Mouse (Mus musculus) heart, embryonic 15.5 days (tissue): ENCODE measurements around the gene Palld. TPM values are rescaled to one million over a fixed set of nuclear protein-coding genes. Genes with fewer than 3 reads are reported as not detected.
A peak's percentile ranks its signal among the peaks of the same experiment; 100 is the strongest.

ENCODE experiments used
- ATAC-seq: fragments of 200-750 bp; cut with Nextera tagmentation; replicated peaks from 2 replicates; pipeline ENCODE4 v1.8.0; 2017; ENCODE audit warnings: low read depth, moderate TSS enrichment; ENCODE audit not compliant: insufficient number of reproducible peaks, insufficient read depth, low FRiP score
- H3K27ac ChIP-seq: fragments of 300-500 bp; sonication (generic); 2 replicates; pipeline ENCODE4 v1.5.1; 2015; ENCODE audit warnings: mild to moderate bottlenecking, inconsistent platforms
- H3K27me3 ChIP-seq: fragments of 300-500 bp; sonication (generic); 2 replicates; pipeline ENCODE4 v1.6.1; 2015; ENCODE audit warnings: inconsistent platforms
- H3K36me3 ChIP-seq: fragments of 300-500 bp; sonication (generic); 2 replicates; pipeline ENCODE4 v1.6.1; 2015; ENCODE audit warnings: mild to moderate bottlenecking, inconsistent platforms
- H3K4me1 ChIP-seq: fragments of 300-500 bp; sonication (generic); replicated peaks from 2 replicates; pipeline ENCODE4 v1.6.1; 2015; ENCODE audit warnings: inconsistent platforms
- H3K4me2 ChIP-seq: fragments of 300-500 bp; sonication (generic); 2 replicates; pipeline ENCODE4 v1.6.1; 2015; ENCODE audit warnings: inconsistent platforms, mild to moderate bottlenecking, moderate library complexity
- H3K4me3 ChIP-seq: fragments of 300-500 bp; sonication (generic); 2 replicates; pipeline ENCODE4 v1.5.1; 2015; ENCODE audit warnings: mild to moderate bottlenecking, inconsistent platforms
- H3K9ac ChIP-seq: fragments of 300-500 bp; sonication (generic); 2 replicates; pipeline ENCODE4 v1.6.1; 2015; ENCODE audit warnings: mild to moderate bottlenecking, inconsistent platforms
- H3K9me3 ChIP-seq: fragments of 300-500 bp; sonication (generic); replicated peaks from 2 replicates; pipeline ENCODE4 v1.6.1; 2016; ENCODE audit warnings: inconsistent platforms
- WGBS: fragments of 180-500 bp; shearing (Covaris S2); methylation state at CpG from one replicate; pipeline ENCODE4 v1.1.7; 2015; ENCODE audit warnings: mixed read lengths; 5-methylcytosine and 5-hydroxymethylcytosine counted together
- polyA plus RNA-seq: library from polyadenylated mRNA; unstranded; fragments of >200 nt; fragmentation: Nextera tagmentation; extraction: Ambion mirVana; gene quantifications from 2 replicates; pipeline ENCODE4 v1.2.1, GENCODE M21; 2015

Gene Palld
- polyA plus RNA-seq, 1 experiment from 2014 or later, result 173 TPM

DNA sequence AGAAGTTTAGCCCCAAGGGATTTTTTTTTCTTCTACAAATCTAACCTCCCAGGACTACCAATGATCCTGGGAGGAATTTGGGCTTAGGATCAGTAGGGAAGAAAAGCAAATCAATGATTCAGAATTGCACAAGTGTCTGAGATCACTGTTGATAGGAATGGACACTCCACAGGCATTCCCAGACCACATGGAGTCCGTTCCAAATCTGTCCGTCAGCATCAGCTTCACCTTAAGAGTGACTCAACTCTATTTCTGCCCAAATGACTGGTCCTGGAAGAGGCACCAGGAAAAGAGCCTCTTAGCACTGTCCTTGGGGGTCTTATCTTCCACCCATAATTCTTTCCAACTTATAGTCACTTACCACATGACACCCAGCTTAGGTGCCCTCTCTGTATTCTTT is 98.7 kb downstream of the Palld start:
- no peak overlapping the region for H3K4me2 ChIP-seq
- H3K9ac ChIP-seq, result no peak overlapping the region
- H3K4me3 ChIP-seq, result no peak overlapping the region
- peak; percentile 31; the same call in 1 of the 2 replicates for ATAC-seq
- 48% methylated on average over 2 of the region's 2 CpGs for WGBS
- H3K36me3 ChIP-seq, result no peaks in the 10 kb centered on the region; the same call in 1 of the 2 replicates
- H3K27ac ChIP-seq, result peak overlapping the region; percentile 14
- no peaks in the 10 kb centered on the region for H3K9me3 ChIP-seq
- peaks cover 21% of the 10 kb centered on the region for H3K4me1 ChIP-seq
- no peaks in the 10 kb centered on the region for H3K27me3 ChIP-seq

DNA sequence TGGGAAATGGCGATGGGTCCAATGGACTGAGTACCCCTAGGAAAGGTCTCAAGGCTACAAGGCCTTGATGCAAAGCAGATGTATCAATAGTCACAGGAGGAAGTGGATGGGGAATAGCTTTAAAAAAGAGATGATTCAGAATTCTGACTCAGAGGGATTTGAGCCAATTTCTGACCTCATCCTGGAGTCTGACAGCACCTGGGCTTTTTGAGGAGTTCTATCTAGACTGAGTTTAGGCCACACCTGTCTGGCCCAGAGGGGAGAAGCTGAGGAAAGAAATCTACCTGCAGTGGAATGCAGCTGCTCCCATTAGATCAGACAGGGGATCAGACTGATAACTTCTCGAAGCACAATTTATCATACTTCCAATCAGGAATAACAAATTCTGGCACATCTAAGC is 99.7 kb downstream of the Palld start:
- H3K4me3 ChIP-seq, result no peak overlapping the region
- no peaks in the 10 kb centered on the region for H3K27me3 ChIP-seq
- no peak overlapping the region for H3K4me2 ChIP-seq
- no peaks in the 10 kb centered on the region for H3K9me3 ChIP-seq
- ATAC-seq, result no peak
- H3K27ac ChIP-seq, result no peak overlapping the region
- no peaks in the 10 kb centered on the region; the same call in 1 of the 2 replicates for H3K36me3 ChIP-seq
- 58% methylated on average over 2 of the region's 2 CpGs for WGBS
- H3K4me1 ChIP-seq, result peaks cover 21% of the 10 kb centered on the region
- no peak overlapping the region for H3K9ac ChIP-seq

DNA sequence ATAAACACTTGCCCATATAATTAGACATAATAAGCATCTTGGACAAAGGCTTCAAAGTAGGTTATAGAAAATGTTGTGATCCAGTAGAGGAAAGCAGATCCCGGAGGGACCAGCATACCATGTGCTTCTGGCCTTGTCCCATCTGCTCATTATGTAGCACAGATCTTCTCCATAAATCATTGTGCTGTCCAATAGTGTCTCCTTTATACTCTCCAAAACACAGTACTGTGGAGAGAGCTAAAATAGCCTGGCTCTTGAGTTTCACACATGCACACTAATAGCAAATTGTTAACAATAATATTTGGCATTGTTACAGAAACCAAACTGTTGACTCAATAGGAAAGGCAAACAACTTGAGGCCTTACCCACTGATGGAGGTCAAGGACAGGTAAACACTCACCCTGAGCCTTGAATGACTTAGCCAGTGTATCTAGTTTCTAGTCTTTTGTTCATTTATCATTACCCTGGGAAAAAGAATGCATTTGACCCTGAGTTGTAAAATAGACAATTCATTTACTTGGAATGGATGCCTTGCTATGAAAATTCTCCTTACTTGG is 105.0 kb downstream of the Palld start:
- Histone ChIP-seq H3K4me2 (no peak overlapping the region), H3K36me3 (no peaks in the 10 kb centered on the region), H3K27me3 (no peaks in the 10 kb centered on the region), H3K27ac (0 out of 2 replicates have a peak overlapping the region, but pooled peaks have one; percentile 16), H3K4me1 (peaks cover 13% of the 10 kb centered on the region), H3K9ac (no peak overlapping the region), H3K9me3 (no peaks in the 10 kb centered on the region), H3K4me3 (no peak overlapping the region)
- 65% methylated on average over 1 of the region's 1 CpGs for WGBS
- ATAC-seq, result no peak

DNA sequence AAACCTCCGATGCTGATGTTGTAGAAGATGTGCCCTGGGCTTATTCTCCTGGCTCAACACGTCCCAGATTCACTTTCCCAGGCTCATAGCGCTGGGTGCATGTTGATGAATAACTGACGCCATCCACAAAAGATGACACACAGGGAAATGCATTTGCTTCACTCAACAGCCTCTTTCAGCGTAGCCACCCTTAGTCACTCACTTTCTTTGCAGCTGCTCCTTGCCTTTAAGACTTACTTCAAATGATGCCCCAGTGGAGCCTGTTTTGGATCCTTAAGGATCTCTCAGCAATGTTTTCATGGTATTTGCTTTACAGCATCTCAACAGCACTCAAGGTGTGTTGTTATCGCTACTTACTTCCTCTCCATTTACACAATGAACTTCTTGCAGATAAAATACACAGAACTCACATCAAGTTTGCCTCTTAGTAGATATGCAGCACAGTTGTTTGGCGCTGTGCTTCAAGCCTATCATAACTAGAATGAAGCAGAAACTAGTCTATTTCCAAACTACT is 105.9 kb downstream of the Palld start:
- Histone ChIP-seq H3K27me3 (no peaks in the 10 kb centered on the region), H3K9ac (no peak overlapping the region), H3K27ac (no peak overlapping the region), H3K36me3 (no peaks in the 10 kb centered on the region), H3K4me3 (no peak overlapping the region), H3K4me1 (peaks cover 13% of the 10 kb centered on the region), H3K4me2 (no peak overlapping the region), H3K9me3 (no peaks in the 10 kb centered on the region)
- WGBS, result 73% methylated on average over 7 of the region's 7 CpGs
- ATAC-seq, result no peak

DNA sequence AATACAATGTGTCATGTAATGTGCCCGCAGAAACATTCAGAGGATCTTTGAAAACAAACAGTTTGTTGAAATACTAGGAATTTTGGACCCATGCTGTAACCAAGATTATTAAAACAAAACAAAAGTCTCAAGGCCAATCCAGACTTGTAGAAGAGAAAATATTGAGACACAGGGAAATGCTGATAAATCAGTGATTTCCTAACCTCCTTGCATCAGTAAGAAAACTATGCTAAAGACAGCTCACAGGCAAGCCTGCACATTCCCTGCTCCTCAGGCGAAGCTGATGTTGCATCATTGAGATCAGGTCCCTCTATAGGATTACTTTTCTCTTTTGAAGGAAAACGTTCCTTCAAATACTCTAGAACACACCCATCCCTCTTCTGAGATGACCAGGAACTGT is 112.5 kb downstream of the Palld start:
- Histone ChIP-seq H3K27me3 (no peaks in the 10 kb centered on the region), H3K4me3 (no peak overlapping the region), H3K9ac (no peak overlapping the region), H3K9me3 (no peaks in the 10 kb centered on the region), H3K4me2 (no peak overlapping the region), H3K36me3 (no peaks in the 10 kb centered on the region), H3K4me1 (peaks cover 2% of the 10 kb centered on the region; the same call in 1 of the 2 replicates), H3K27ac (no peak overlapping the region)
- WGBS, result 78% methylated on average over 3 of the region's 3 CpGs
- ATAC-seq, result no peak

DNA sequence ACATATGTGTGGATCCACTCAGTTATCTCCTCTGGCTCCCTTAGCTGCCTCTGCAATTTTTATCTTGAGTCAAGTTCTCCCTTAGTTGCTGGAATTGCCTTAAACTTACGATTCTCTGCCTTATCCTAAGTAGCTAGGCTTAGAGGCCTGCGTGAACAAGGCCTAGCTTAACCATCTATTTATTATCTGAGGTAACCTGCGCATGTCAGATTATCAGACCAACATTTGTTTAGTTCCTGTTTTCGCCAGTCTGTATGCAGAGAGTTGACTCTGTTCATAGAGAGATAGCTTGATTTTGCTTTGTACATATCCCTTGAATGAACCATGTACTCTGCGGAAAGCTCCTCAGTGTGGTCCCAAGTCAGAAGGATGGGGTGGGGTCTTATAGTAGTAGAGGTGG is 113.2 kb downstream of the Palld start:
- Histone ChIP-seq H3K36me3 (no peaks in the 10 kb centered on the region), H3K9me3 (no peaks in the 10 kb centered on the region), H3K4me3 (no peak overlapping the region), H3K4me1 (no peaks in the 10 kb centered on the region; the same call in 1 of the 2 replicates), H3K27ac (no peak overlapping the region), H3K4me2 (no peak overlapping the region), H3K9ac (no peak overlapping the region), H3K27me3 (no peaks in the 10 kb centered on the region)
- WGBS, result 91% methylated on average over 5 of the region's 5 CpGs
- ATAC-seq, result no peak

DNA sequence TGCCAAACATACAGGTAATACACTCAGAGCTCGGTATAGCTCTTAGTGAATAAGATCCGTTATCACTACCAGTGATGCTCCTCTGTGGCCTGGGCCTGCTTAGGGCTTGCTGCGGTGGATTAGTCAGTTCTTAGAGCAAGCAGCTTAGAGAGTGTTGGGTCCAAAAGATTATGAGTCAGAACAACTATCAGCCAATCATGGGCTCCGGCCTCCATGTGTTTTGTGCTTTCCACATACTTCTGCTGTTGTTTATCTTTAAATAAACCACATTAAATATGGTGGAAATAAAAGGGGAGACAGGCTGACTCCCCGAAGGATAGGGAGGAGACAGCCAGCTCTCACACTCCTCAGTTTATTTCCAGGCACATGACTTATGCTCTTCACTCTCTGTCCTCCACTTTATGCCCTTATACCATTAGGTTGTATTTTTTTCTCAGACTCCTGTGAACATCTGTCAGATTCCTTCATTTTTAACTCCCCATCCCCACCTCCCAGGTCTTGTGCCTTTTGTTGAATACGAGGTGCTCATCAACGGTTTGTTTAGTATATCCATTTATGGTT is 119.5 kb downstream of the Palld start:
- WGBS, result 81% methylated on average over 7 of the region's 7 CpGs
- Histone ChIP-seq H3K27ac (no peak overlapping the region), H3K9me3 (no peaks in the 10 kb centered on the region), H3K36me3 (no peaks in the 10 kb centered on the region), H3K9ac (no peak overlapping the region), H3K4me2 (no peak overlapping the region), H3K4me1 (peaks cover 22% of the 10 kb centered on the region), H3K27me3 (no peaks in the 10 kb centered on the region), H3K4me3 (no peak overlapping the region)
- no peak for ATAC-seq

DNA sequence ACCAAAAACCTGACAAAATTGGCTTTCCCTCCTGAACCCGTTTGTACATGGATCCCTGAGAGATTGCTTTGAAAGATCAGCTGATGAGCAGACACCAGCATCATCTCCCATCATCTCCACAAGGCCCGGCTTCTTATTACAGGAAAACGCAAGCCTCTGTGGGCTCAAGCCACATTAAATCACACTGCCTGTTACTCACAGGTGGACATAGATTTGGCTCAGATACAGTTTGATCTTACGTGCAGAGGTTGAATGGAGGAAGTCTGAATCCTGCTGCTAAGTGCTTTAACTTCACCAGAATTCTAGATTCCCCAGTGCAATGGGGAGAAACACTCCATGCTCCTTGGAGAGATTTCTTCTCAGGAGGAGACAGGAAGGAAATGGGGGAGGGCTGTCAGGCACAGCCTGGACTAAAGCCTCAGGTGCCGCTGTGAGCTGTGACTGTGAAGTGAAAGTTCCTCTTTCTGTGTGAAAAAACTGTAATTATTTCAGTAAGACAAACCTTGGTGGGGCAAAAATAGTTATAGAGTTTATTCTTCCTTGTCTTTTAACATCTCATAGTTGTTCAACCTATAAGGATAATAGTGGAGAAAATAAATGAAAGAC is 121.7 kb downstream of the Palld start:
- Histone ChIP-seq H3K27ac (no peak overlapping the region), H3K4me1 (peaks cover 38% of the 10 kb centered on the region), H3K4me2 (no peak overlapping the region), H3K9ac (no peak overlapping the region), H3K4me3 (no peak overlapping the region), H3K27me3 (no peaks in the 10 kb centered on the region), H3K9me3 (no peaks in the 10 kb centered on the region), H3K36me3 (no peaks in the 10 kb centered on the region)
- 63% methylated on average over 5 of the region's 5 CpGs for WGBS
- no peak for ATAC-seq

DNA sequence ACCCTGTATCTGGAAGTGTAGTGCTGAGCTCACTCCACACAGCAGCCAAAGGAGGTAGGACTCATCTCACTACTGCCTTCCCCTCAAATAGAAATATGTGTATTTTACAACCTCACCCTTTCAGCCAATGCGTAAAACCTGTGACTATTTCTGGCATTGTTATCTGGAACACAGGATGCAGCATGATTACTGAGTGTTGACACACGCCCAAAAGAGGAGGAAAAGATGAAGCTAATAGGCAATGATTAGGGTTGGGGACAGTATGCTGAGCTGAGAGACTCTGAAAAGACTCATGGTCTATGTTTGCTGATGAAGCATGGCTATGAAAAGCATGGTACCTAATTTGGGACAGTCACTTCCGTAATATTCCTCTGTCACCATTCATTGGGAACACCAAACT is 124.3 kb downstream of the Palld start:
- Histone ChIP-seq H3K9me3 (no peaks in the 10 kb centered on the region), H3K4me2 (no peak overlapping the region), H3K9ac (no peak overlapping the region), H3K4me3 (no peak overlapping the region), H3K27me3 (no peaks in the 10 kb centered on the region), H3K27ac (no peak overlapping the region), H3K4me1 (peaks cover 50% of the 10 kb centered on the region), H3K36me3 (no peaks in the 10 kb centered on the region)
- WGBS, result 29% methylated on average over 3 of the region's 3 CpGs
- ATAC-seq, result no peak

DNA sequence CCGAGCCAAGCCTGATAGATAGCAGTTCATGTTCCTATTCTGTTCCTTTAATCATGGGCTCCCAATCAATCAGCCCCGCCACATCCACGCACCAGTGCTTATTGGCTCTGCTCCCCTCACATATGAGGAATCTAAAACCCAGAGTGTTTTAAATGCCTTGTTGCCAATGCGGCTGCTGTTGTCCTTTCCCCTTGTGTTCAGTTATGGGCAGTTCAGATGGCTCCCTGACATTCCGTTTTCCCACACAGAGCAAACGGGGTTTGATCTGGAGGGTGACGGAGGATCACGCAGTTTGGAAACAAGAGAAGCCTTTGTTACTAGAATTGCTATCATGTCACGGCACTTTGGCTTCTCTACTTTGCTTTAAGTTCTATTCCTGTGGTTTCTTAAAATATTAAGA is 125.9 kb downstream of the Palld start:
- H3K36me3 ChIP-seq, result no peaks in the 10 kb centered on the region
- H3K4me3 ChIP-seq, result no peak overlapping the region
- H3K27ac ChIP-seq, result no peak overlapping the region
- no peak for ATAC-seq
- H3K9ac ChIP-seq, result no peak overlapping the region
- WGBS, result 56% methylated on average over 9 of the region's 9 CpGs
- H3K9me3 ChIP-seq, result no peaks in the 10 kb centered on the region
- H3K4me1 ChIP-seq, result peaks cover 51% of the 10 kb centered on the region
- H3K27me3 ChIP-seq, result no peaks in the 10 kb centered on the region
- 0 out of 2 replicates have a peak overlapping the region, but pooled peaks have one; percentile 10 for H3K4me2 ChIP-seq

DNA sequence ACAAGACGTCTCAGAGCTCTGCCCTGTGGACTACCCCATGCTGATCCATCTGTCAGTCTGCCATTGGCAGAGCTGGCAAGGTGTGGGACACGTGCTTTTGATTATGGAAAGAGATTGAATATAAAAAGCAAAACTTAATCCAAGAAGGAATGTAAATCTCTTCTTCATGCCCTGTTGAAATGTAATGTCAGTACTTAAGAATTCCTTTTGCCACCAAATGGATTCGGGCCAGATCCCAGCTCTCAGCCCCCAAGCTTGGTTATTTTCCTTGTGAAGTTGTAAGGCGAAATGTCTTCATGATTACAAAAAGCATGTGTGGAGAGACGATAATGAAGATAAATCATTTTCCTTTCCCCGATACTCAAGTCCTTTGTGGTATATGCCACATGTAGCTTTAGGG is 126.6 kb downstream of the Palld start:
- Histone ChIP-seq H3K27me3 (no peaks in the 10 kb centered on the region), H3K27ac (no peak overlapping the region), H3K36me3 (no peaks in the 10 kb centered on the region), H3K9ac (no peak overlapping the region), H3K4me1 (peaks cover 51% of the 10 kb centered on the region), H3K4me2 (0 out of 2 replicates have a peak overlapping the region, but pooled peaks have one; percentile 10), H3K4me3 (no peak overlapping the region), H3K9me3 (no peaks in the 10 kb centered on the region)
- 57% methylated on average over 6 of the region's 6 CpGs for WGBS
- no peak for ATAC-seq

DNA sequence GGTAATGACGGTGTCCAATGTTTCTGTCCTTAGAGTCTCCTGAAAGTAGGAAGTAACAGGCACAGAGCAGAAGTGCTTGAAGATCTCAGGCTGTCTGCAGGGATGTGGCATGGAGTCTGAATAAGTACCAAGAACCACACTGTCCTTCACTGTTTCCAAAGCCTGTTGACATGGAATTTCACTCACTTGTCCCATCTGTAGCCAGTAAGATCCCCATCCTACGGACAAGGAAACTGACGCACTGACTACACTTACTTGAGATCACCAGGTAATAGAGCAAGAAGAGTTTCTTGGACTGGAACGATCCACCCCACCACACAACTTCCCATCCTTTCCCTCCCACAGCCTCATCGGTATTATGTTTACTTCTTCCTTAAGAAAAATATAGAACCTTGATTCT is 128.3 kb downstream of the Palld start:
- H3K4me1 ChIP-seq, result peaks cover 40% of the 10 kb centered on the region
- WGBS, result 69% methylated on average over 5 of the region's 5 CpGs

More for the DNA sequence above, 128.3 kb downstream of the Palld start:
- no peaks in the 10 kb centered on the region for H3K27me3 ChIP-seq
- H3K27ac ChIP-seq, result no peak overlapping the region
- ATAC-seq, result no peak
- H3K4me2 ChIP-seq, result no peak overlapping the region
- no peaks in the 10 kb centered on the region for H3K36me3 ChIP-seq
- no peak overlapping the region for H3K9ac ChIP-seq
- no peaks in the 10 kb centered on the region for H3K9me3 ChIP-seq
- no peak overlapping the region for H3K4me3 ChIP-seq
